Mouse (Mus musculus) bone marrow, adult 2 months (tissue): Measurements from ENCODE around the gene Slitrk1.

ENCODE experiments used
- CTCF ChIP-seq: fragments of 200-500 bp; IDR thresholded peaks from 2 replicates; pipeline ENCODE4 v1.5.1; 2011; ENCODE audit warnings: low read length, control low read depth; ENCODE audit not compliant: control insufficient read depth, insufficient read depth
- POLR2A ChIP-seq: fragments of 200-500 bp; IDR thresholded peaks from 2 replicates; pipeline ENCODE4 v1.6.1; 2011; ENCODE audit warnings: low read depth, mild to moderate bottlenecking, control low read depth, low read length, borderline replicate concordance; ENCODE audit not compliant: control insufficient read depth

GRCm38 (mm10) chr14:108859310-108859709 lies 54.6 kb downstream of the Slitrk1 start:
- TF ChIP-seq POLR2A (no peak), CTCF (no peak)
